Mouse (Mus musculus) testis, adult 2 months (tissue): ENCODE results near the gene Olfr569. TPM values are rescaled to one million over a fixed set of nuclear protein-coding genes. Genes with fewer than 3 reads are reported as not detected.

Experiments used
- H3K27ac ChIP-seq: fragments of 200-500 bp; 2 replicates; pipeline ENCODE4 v1.5.1; 2012; ENCODE audit warnings: low read depth, low read length; ENCODE audit not compliant: control insufficient read depth, insufficient read depth
- H3K27me3 ChIP-seq: fragments of 200-500 bp; 2 replicates; pipeline ENCODE4 v1.6.1; 2012; ENCODE audit warnings: mild to moderate bottlenecking, low read length, moderate library complexity; ENCODE audit not compliant: control insufficient read depth, insufficient read depth
- H3K36me3 ChIP-seq: fragments of 200-500 bp; 2 replicates; pipeline ENCODE4 v1.6.1; 2012; ENCODE audit warnings: mild to moderate bottlenecking, low read length; ENCODE audit not compliant: control insufficient read depth, insufficient read depth
- H3K4me1 ChIP-seq: fragments of 200-500 bp; 2 replicates; pipeline ENCODE4 v1.6.1; 2012; ENCODE audit warnings: low read length; ENCODE audit not compliant: control insufficient read depth, insufficient read depth
- H3K4me3 ChIP-seq: fragments of 200-500 bp; 2 replicates; pipeline ENCODE4 v1.5.1; 2012; ENCODE audit warnings: low read depth, mild to moderate bottlenecking, low read length, moderate library complexity, mixed read lengths; ENCODE audit not compliant: control insufficient read depth
- CTCF ChIP-seq: fragments of 200-500 bp; IDR thresholded peaks from 2 replicates; pipeline ENCODE4 v1.5.1; 2012; ENCODE audit warnings: low read depth, mild to moderate bottlenecking, inconsistent platforms, low read length, moderate library complexity; ENCODE audit not compliant: control insufficient read depth, insufficient read depth, insufficient replicate concordance
- POLR2A ChIP-seq: fragments of 200-500 bp; IDR thresholded peaks from 2 replicates; pipeline ENCODE4 v1.6.1; 2012; ENCODE audit warnings: low read depth, mild to moderate bottlenecking, inconsistent platforms, low read length, moderate library complexity; ENCODE audit not compliant: control insufficient read depth
- polyA plus RNA-seq: library from polyadenylated mRNA; depleted of rRNA; stranded (reverse); fragments of >200 nt; gene quantifications from 2 replicates; pipeline ENCODE4 v1.2.3, GENCODE M21; 2012; rRNA removed

The Olfr569 gene
- polyA plus RNA-seq, 1 experiment = not detected

DNA sequence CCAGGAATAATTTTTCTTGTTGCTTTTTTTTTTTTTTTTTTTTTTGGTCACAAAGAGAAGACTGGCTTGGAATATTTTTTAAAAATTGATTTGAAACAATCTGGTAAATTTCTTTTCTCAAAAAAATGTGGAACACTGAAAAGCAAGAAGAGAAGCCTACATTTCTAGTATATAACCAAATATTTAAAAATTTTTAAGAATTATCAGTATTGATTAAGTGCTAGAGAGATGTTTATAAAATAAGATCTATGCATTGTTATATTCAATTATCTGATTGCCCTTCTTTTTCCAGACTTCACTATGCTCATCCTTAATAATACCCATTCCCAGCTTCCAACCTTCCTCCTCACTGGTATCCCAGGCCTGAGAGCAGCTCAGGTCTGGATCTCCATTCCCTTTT is 13.9 kb downstream of the Olfr569 start, which contains the start of gene Olfr568:
Olfr568 (plus strand) TSS at position 301 of the 400 bp plus-strand sequence.
- Histone ChIP-seq H3K4me1 (no peaks in the 10 kb centered on the region), H3K36me3 (no peaks in the 10 kb centered on the region), H3K4me3 (no peak within 1 kb of the TSS), H3K27me3 (no peaks in the 10 kb centered on the region), H3K27ac (no peak within 1 kb of the TSS)
- TF ChIP-seq CTCF (no peak), POLR2A (no peak)

DNA sequence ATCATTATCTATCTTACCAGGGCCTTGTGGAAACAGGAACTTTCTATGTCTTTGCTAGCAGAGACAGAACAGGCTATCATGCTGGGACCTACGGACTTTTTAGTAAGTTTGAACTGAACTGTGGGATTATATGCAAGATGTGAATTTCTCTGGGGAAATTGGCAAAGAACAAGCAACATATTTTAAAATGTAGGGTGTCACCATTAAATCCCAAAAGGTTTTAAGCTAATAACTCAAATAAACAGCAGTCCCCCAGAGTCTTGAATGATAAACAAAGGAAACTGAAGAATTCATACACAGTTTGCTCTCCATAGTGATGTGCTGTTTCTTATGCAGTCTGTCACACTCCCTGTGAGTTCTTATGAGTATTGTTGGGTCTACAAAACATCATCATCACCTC is 32.0 kb downstream of the Olfr569 start, which contains the start of gene Olfr566:
Olfr566 (minus strand) TSS at position 101 of the 400 bp plus-strand sequence.
- no peaks in the 10 kb centered on the region for H3K4me1 ChIP-seq
- no peaks in the 10 kb centered on the region for H3K27me3 ChIP-seq
- no peak within 1 kb of the TSS for H3K27ac ChIP-seq
- H3K36me3 ChIP-seq = no peaks in the 10 kb centered on the region
- H3K4me3 ChIP-seq = no peak within 1 kb of the TSS
- no peak for TF ChIP-seq CTCF
- TF ChIP-seq POLR2A = no peak

DNA sequence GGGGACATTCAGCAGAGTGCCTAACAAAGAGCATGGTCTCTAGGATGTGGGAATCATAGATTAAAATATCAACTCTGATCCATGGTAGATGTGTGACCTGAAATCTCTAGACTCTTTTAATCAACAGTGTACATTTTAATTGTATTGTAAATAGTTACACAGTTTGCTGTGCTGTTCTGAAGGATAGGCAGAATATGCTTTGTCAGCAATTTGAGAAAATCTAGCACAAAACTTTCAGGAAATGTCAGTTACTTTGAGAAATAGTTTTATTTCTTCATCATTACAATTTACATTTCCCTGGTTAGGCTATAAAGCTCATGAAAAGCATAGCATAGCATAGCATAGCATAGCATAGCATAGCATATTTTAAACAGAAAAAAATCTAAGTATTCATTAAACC is 34.9 kb downstream of the Olfr569 start:
- Histone ChIP-seq H3K4me3 (no peak overlapping the region), H3K27me3 (no peaks in the 10 kb centered on the region), H3K36me3 (no peaks in the 10 kb centered on the region), H3K27ac (no peak overlapping the region), H3K4me1 (no peaks in the 10 kb centered on the region)
- TF ChIP-seq CTCF = no peak
- TF ChIP-seq POLR2A = no peak

Other genes starting within 250 kb of the Olfr569 start
- not detected in 2 replicates for gene Olfr555, start 232.1 kb downstream of the Olfr569 start, polyA plus RNA-seq
- gene Olfr556, start 226.0 kb downstream of the Olfr569 start, polyA plus RNA-seq = not detected in 2 replicates
- gene Trim68, start 203.6 kb downstream of the Olfr569 start, polyA plus RNA-seq = 6.0 and 8.3 TPM in 2 replicates
- gene Olfr557, start 195.0 kb downstream of the Olfr569 start, polyA plus RNA-seq = 0.10 TPM in 1 of 2 replicates, not detected in the other
- 0.19 and 0.25 TPM in 2 replicates for gene Olfr558, start 188.7 kb downstream of the Olfr569 start, polyA plus RNA-seq
- gene Olfr33, start 171.8 kb downstream of the Olfr569 start, polyA plus RNA-seq = 0.25 and 0.47 TPM in 2 replicates
- not detected in 2 replicates for gene Olfr559, start 163.4 kb downstream of the Olfr569 start, polyA plus RNA-seq
- not detected in 2 replicates for gene Olfr560, start 131.5 kb downstream of the Olfr569 start, polyA plus RNA-seq
- gene Olfr78, start 131.4 kb downstream of the Olfr569 start, polyA plus RNA-seq = 1.1 and 1.3 TPM in 2 replicates
- gene Olfr561, start 119.7 kb downstream of the Olfr569 start, polyA plus RNA-seq = not detected in 2 replicates
- gene Olfr564, start 87.4 kb downstream of the Olfr569 start, polyA plus RNA-seq = not detected in 2 replicates
- gene Olfr566, start 32.1 kb downstream of the Olfr569 start, polyA plus RNA-seq = not detected in 2 replicates
- 0.26 and 0.59 TPM in 2 replicates for gene Olfr568, start 13.8 kb downstream of the Olfr569 start, polyA plus RNA-seq
- 0.23 TPM in 1 of 2 replicates, not detected in the other for gene Olfr570, start 3.7 kb upstream of the Olfr569 start, polyA plus RNA-seq
- gene Olfr571, start 26.7 kb upstream of the Olfr569 start, polyA plus RNA-seq = not detected in 2 replicates
- not detected in 2 replicates for gene Olfr572, start 33.5 kb upstream of the Olfr569 start, polyA plus RNA-seq
- not detected in 2 replicates for gene Olfr573-ps1, start 51.7 kb upstream of the Olfr569 start, polyA plus RNA-seq
- gene Olfr574, start 57.6 kb upstream of the Olfr569 start, polyA plus RNA-seq = not detected in 2 replicates
- gene Olfr575, start 67.9 kb upstream of the Olfr569 start, polyA plus RNA-seq = not detected in 2 replicates
- not detected in 2 replicates for gene Olfr576, start 71.8 kb upstream of the Olfr569 start, polyA plus RNA-seq
- not detected in 2 replicates for gene Olfr577, start 85.1 kb upstream of the Olfr569 start, polyA plus RNA-seq
- not detected in 2 replicates for gene Olfr578, start 98.4 kb upstream of the Olfr569 start, polyA plus RNA-seq
- gene Olfr582, start 147.1 kb upstream of the Olfr569 start, polyA plus RNA-seq = not detected in 2 replicates
- not detected in 2 replicates for gene Olfr583, start 160.4 kb upstream of the Olfr569 start, polyA plus RNA-seq
- not detected in 2 replicates for gene Olfr584, start 191.0 kb upstream of the Olfr569 start, polyA plus RNA-seq
- not detected in 2 replicates for gene Olfr585, start 206.8 kb upstream of the Olfr569 start, polyA plus RNA-seq
- not detected in 2 replicates for gene Olfr586, start 234.8 kb upstream of the Olfr569 start, polyA plus RNA-seq
- gene Olfr588-ps1, start 250.0 kb upstream of the Olfr569 start, polyA plus RNA-seq = not detected in 2 replicates